Mouse (Mus musculus): ENCODE data around the gene Srd5a3.

DNA sequence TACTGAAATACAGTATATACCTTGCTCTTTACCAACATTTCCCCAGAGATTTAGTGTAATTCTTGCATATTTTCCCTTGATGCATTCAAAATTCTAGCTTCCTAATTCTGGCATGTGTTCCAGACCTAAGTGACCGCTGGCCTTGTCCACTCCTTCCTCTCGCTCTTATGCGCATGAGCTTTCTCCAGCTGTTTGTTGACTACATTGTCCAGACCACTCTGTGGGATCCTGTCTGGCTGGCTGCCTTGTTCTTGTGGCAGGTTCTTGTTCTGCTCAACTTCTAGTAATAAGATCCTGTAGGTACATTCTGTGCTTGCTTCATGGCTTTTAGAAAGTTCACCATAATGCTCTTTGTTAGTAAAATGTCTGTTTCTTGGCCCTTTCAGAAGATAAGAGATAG lies 63.1 kb downstream of the Srd5a3 start:
- no peak for TF ChIP-seq EP300 (IDR thresholded peaks at IDR 0.05; ENCODE audit: low read depth)
- TF ChIP-seq CTCF (IDR thresholded peaks at IDR 0.05; ENCODE audit: low read depth), result no peak

All from heart, postnatal 0 days (tissue).